Mouse (Mus musculus) embryonic fibroblast, embryonic 13.5 days (primary cell): ENCODE data around the gene Polr1d.

ENCODE experiments used
- CTCF ChIP-seq: IDR thresholded peaks from 2 replicates; pipeline ENCODE4 v1.5.1; 2011; ENCODE audit warnings: mild to moderate bottlenecking, control low read depth, low read length, moderate library complexity, borderline replicate concordance; ENCODE audit not compliant: insufficient read depth
- POLR2A ChIP-seq: IDR thresholded peaks from 2 replicates; pipeline ENCODE4 v1.6.1; 2011; ENCODE audit warnings: low read depth, mild to moderate bottlenecking, control low read depth, low read length, moderate library complexity

DNA sequence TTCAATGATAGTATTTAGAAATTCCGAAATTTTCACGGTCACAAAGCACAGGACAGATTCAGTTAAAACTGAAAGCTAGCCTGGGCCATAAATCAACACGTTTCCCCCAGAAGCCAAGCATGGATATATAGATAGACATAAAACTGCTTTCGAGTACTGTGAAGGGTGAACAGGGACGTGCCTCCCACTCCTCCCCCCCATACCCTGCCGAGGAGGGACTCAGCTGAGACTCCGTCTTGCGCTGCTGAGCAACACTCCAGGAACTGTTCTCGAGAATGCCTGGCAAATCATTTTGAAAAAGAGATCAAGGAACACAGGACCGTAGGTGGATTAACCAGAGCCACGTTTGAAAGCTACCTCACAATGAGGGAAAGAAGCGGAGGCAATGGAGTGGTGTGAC, 42.6 kb upstream of the Polr1d start:
- no peak for TF ChIP-seq CTCF
- no peak for TF ChIP-seq POLR2A
